Mouse (Mus musculus) stomach, postnatal 0 days (tissue): ENCODE measurements at regions not wholly inside any gene's neighbourhood (a gene's known extent, or its start where the extent isn't known, plus 50 kb on each side); places are given as distances from the start of the nearest gene placed in this dataset.

Source experiments
- CTCF ChIP-seq: IDR thresholded peaks from 2 replicates; pipeline ENCODE4 v1.5.1; 2016; ENCODE audit warnings: antibody characterized with exemption, low read depth, mild to moderate bottlenecking, moderate library complexity
- EP300 ChIP-seq: optimal IDR thresholded peaks from 2 replicates; pipeline ENCODE3; 2016; ENCODE audit warnings: antibody characterized with exemption

DNA sequence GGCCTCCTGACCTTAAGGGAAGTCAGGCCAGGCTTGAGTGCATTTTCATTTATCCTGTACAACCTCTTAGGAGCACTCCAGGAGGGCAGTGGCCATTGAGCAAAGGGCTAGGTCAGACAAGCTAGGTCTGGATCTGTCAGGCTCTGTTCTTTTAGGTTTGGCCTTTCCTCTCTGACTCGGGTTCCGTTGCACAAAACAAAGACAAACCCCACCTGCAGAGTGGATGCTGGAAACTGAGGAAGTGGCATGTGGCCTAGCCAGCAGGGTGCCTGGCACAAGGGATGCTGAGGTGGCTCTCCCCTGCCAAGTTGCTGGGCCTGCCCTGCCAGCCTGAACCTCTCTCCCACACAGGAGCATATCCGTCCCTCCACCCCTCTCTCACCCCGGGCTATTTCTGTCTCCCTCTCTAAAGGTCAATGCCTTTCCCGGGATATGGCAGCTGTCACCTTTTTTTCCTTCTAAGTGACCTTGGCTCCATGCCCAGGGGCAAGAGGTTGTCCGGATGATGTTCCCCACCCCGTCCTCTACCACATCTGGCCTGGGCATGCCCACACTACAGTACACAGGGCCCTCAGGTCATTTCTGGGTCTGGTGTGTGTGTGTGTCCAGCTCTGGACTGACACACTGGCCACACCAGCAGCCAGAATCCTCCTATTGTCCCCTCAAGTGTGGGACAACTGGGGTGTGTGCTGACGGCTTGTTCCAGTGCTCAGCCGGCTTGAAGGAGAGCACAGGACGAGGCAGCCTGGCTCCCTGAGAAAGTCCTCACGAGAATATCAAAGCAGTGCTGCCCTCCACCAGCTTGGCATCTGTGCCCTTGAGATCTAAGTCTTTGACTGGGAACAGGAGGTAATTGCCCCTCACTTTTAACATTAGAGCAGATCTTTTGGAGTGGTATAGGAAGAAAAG lies 67.6 kb downstream of the Irf2bpl start:
- TF ChIP-seq EP300 (no peak), CTCF (no peak)
